Mouse (Mus musculus) ES-Bruce4 (cell line): ENCODE data around the gene Nomo1. TPM values are rescaled to one million over a fixed set of nuclear protein-coding genes. Genes with fewer than 3 reads are reported as not detected.
A peak's percentile ranks its signal among the peaks of the same experiment; 100 is the strongest.

ENCODE experiments used
- H3K27ac ChIP-seq: 2 replicates; pipeline ENCODE4 v1.5.1; 2012; ENCODE audit warnings: low read length, inconsistent platforms; ENCODE audit not compliant: insufficient read depth
- H3K27me3 ChIP-seq: 2 replicates; pipeline ENCODE4 v1.6.1; 2012; ENCODE audit warnings: mild to moderate bottlenecking, low read length, inconsistent platforms; ENCODE audit not compliant: control insufficient read depth, poor library complexity, insufficient read depth, severe bottlenecking
- H3K36me3 ChIP-seq: 2 replicates; pipeline ENCODE4 v1.6.1; 2012; ENCODE audit warnings: inconsistent platforms, mild to moderate bottlenecking, low read length, moderate library complexity; ENCODE audit not compliant: control insufficient read depth, poor library complexity, insufficient read depth, severe bottlenecking
- H3K4me1 ChIP-seq: one replicate; pipeline ENCODE4 v1.8.1; 2011; ENCODE audit warnings: low read length; ENCODE audit not compliant: control insufficient read depth, insufficient read depth
- H3K4me3 ChIP-seq: 2 replicates; pipeline ENCODE4 v1.5.1; 2011; ENCODE audit warnings: low read depth, mild to moderate bottlenecking, low read length
- H3K9ac ChIP-seq: 2 replicates; pipeline ENCODE4 v1.6.1; 2012; ENCODE audit warnings: low read depth, mild to moderate bottlenecking, inconsistent platforms; ENCODE audit not compliant: poor library complexity, severe bottlenecking
- H3K9me3 ChIP-seq: replicated peaks from 2 replicates; pipeline ENCODE4 v1.6.1; 2012; ENCODE audit warnings: mild to moderate bottlenecking, low read length, inconsistent platforms; ENCODE audit not compliant: control insufficient read depth, poor library complexity, insufficient read depth, severe bottlenecking
- CTCF ChIP-seq: IDR thresholded peaks from one replicate; pipeline ENCODE4 v1.8.1; 2011; ENCODE audit warnings: low read depth, low read length
- EP300 ChIP-seq: IDR thresholded peaks from 2 replicates; pipeline ENCODE4 v1.6.1; 2011; ENCODE audit warnings: low read depth, low read length; ENCODE audit not compliant: insufficient read depth
- POLR2A ChIP-seq: IDR thresholded peaks from one replicate; pipeline ENCODE4 v1.8.1; 2011; ENCODE audit warnings: low read length; ENCODE audit not compliant: insufficient read depth
- polyA plus RNA-seq: library from polyadenylated mRNA; stranded (reverse); fragments of >200 nt; gene quantifications from 2 replicates; pipeline ENCODE4 v1.2.4, GENCODE M21; 2011; ENCODE audit warnings: low read depth; ENCODE audit not compliant: missing spikeins, insufficient read depth, insufficient read length

Gene Nomo1
- polyA plus RNA-seq, 1 experiment = 134 TPM

DNA sequence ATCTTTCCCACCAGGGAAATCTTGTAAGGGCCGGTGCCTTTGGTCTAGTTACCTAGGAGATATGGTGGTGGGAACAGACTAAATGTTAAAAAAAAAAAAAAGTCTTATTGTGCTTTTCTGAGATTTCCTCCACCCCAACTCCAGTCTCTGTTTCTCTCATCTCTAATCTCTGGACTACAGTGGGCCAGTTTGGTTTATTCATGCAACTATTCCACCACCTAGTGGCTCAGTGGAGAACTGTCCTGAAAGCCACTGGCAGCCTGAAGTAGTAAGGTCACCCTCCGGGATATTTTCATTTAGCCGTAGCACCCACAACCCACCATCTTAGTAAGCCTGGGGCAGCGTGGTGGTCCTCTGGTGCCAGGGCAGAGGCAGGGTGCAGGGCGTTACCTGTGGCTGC, 23.9 kb upstream of the Nomo1 start:
- Histone ChIP-seq H3K36me3 (no peaks in the 10 kb centered on the region), H3K27me3 (no peaks in the 10 kb centered on the region), H3K27ac (no peak overlapping the region), H3K9ac (no peak overlapping the region), H3K4me3 (no peak overlapping the region), H3K4me1 (peaks cover 4% of the 10 kb centered on the region), H3K9me3 (no peaks in the 10 kb centered on the region)
- TF ChIP-seq POLR2A (no peak), CTCF (peak; percentile 40)

- Histone ChIP-seq H3K27ac (no peak overlapping the region), H3K4me3 (no peak overlapping the region), H3K9me3 (no peaks in the 10 kb centered on the region), H3K9ac (no peak overlapping the region), H3K4me1 (peaks cover 4% of the 10 kb centered on the region), H3K36me3 (no peaks in the 10 kb centered on the region), H3K27me3 (no peaks in the 10 kb centered on the region)
- TF ChIP-seq POLR2A (no peak), CTCF (no peak), EP300 (no peak)
These were observed 21.4 kb upstream of the Nomo1 start for GRCm38 (mm10) chr7:46012121-46012520.

DNA sequence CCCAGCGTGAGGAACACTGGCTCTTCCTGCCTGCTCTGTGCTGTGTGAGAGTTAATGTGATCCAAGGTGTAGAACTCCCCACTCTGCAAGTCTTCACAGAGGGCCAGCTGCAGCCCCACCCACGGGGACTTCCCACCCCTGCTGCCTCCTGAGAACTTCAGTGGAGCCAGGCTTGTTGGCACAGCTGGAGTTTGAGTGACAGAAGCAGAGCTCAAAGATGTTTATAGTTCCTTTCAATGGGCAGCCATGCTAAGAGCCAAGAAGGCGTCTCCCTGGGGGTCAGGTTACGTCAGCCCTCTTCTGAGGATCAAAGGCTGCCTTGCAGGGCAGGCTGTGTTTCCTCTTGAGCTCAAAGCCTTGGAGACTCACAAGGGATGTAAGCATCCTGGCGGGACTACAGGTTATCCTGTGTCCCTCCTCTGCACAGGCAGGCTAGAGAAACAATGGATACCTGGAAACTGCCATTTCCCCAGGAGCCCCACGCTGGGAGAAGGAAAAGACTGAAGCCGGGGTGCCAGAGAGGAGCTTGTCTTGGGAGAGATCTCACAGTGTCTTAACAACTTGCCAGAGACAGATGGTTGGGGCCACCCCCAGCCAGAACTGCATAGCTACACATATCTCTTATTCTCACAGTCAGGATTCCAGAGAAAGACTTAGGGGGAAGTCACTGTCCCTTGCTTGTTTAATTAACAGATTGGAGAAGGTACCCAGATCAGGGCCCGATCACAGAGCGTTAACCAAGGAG, 20.1 kb upstream of the Nomo1 start:
- Histone ChIP-seq H3K9ac (no peak overlapping the region), H3K9me3 (no peaks in the 10 kb centered on the region), H3K27me3 (no peaks in the 10 kb centered on the region), H3K36me3 (no peaks in the 10 kb centered on the region), H3K27ac (no peak overlapping the region), H3K4me3 (no peak overlapping the region), H3K4me1 (peaks cover 4% of the 10 kb centered on the region)
- TF ChIP-seq EP300 = no peak
- TF ChIP-seq POLR2A = no peak
- no peak for TF ChIP-seq CTCF

DNA sequence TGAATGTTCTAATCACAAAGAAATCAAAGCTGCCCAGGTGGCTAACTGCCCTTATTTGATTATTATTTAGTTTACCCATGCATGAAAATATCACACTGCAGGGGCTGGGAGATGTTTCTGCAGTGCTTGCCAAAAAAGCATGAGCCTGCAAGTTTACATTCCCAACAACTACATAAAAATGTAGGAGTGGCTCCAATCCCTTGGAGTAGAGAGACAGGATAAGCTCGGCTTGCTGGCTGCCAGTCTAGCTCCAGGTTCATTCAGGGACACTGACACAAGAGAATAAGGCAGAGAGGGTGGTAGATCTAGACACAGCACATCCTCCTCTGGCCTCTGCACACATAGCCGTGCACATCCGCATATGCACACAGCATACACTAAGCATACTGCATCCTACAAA, 13.9 kb upstream of the Nomo1 start:
- no peak overlapping the region for H3K27ac ChIP-seq
- H3K9ac ChIP-seq = no peak overlapping the region
- H3K4me3 ChIP-seq = no peak overlapping the region
- no peaks in the 10 kb centered on the region for H3K4me1 ChIP-seq
- H3K36me3 ChIP-seq = no peaks in the 10 kb centered on the region
- no peaks in the 10 kb centered on the region for H3K27me3 ChIP-seq
- no peaks in the 10 kb centered on the region for H3K9me3 ChIP-seq
- TF ChIP-seq EP300 (no peak), POLR2A (no peak), CTCF (no peak)

DNA sequence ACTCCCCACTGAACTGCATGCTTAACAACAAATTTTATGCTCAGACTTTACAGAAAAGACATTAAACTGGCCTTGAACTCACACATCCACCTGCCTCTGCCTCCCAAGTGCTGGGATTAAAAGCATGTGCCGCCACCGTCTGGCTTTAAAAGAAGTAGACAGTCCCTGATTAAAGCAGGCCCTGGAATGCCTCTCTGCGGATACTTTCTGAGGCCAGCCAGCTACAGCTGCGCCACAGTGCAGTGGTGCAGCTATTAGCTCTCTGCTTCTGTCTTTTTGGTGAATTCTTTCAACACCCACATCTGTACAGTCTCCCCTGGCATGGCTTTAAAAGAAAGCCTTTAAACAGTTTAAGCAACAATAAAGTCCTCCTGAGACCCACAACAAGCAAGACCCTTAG, 11.5 kb upstream of the Nomo1 start:
- Histone ChIP-seq H3K9me3 (no peaks in the 10 kb centered on the region), H3K4me1 (no peaks in the 10 kb centered on the region), H3K9ac (no peak overlapping the region), H3K4me3 (no peak overlapping the region), H3K27me3 (no peaks in the 10 kb centered on the region), H3K27ac (no peak overlapping the region), H3K36me3 (no peaks in the 10 kb centered on the region)
- no peak for TF ChIP-seq EP300
- TF ChIP-seq POLR2A = no peak

GRCm38 (mm10) chr7:46025436-46025835, 8.1 kb upstream of the Nomo1 start:
- H3K9me3 ChIP-seq = no peaks in the 10 kb centered on the region
- H3K4me1 ChIP-seq = no peaks in the 10 kb centered on the region
- H3K9ac ChIP-seq = no peak overlapping the region
- H3K27me3 ChIP-seq = no peaks in the 10 kb centered on the region
- no peak for TF ChIP-seq CTCF
- TF ChIP-seq EP300 = no peak
- no peak for TF ChIP-seq POLR2A
- no peak overlapping the region for H3K4me3 ChIP-seq
- no peak overlapping the region for H3K27ac ChIP-seq
- no peaks in the 10 kb centered on the region for H3K36me3 ChIP-seq
